Mouse (Mus musculus) adipocyte (in vitro differentiated cells): ENCODE data around the gene Galt.

Experiments
- DNase-seq: peaks from one replicate; pipeline ENCODE4 v3.0.0-alpha.2; 2016; ENCODE audit warnings: low spot score

Gene Galt

GRCm38 (mm10) chr4:41754797-41755337, at the start of gene Galt:
Gene Galt (plus strand): TSS chr4:41755228.
- DNase-seq, result no peak

GRCm38 (mm10) chr4:41705922-41706754, 48.9 kb upstream of the Galt start:
- no peak for DNase-seq

GRCm38 (mm10) chr4:41707011-41707535, 48.0 kb upstream of the Galt start:
- DNase-seq, result no peak

GRCm38 (mm10) chr4:41708192-41708745, 46.8 kb upstream of the Galt start:
- DNase-seq, result peak; percentile 76

- no peak for DNase-seq
Observed at GRCm38 (mm10) chr4:41710229-41710628, 44.8 kb upstream of the Galt start.

- DNase-seq, result no peak
Observed at GRCm38 (mm10) chr4:41711705-41712375, 43.2 kb upstream of the Galt start.

GRCm38 (mm10) chr4:41712421-41713196, 42.4 kb upstream of the Galt start:
- no peak for DNase-seq

- peak; percentile 78 for DNase-seq
Observed at GRCm38 (mm10) chr4:41713197-41714067, 41.6 kb upstream of the Galt start, which contains the start of gene Rpp25l. Gene Rpp25l (minus strand): TSS chr4:41713534.

- DNase-seq, result peak; percentile 86
Observed at GRCm38 (mm10) chr4:41714276-41714675, 40.8 kb upstream of the Galt start.

GRCm38 (mm10) chr4:41715082-41715481, 39.9 kb upstream of the Galt start:
- no peak for DNase-seq

GRCm38 (mm10) chr4:41715596-41715995, 39.4 kb upstream of the Galt start:
- DNase-seq, result peak; percentile 45

- DNase-seq, result no peak
Observed at GRCm38 (mm10) chr4:41716834-41717233, 38.2 kb upstream of the Galt start.

- peak; percentile 96 for DNase-seq
Observed at GRCm38 (mm10) chr4:41722918-41723351, 32.1 kb upstream of the Galt start, which contains the start of gene Dctn3. Gene Dctn3 (minus strand): TSS chr4:41723170.

GRCm38 (mm10) chr4:41726826-41727621, 28.0 kb upstream of the Galt start:
- DNase-seq, result no peak

GRCm38 (mm10) chr4:41731052-41731765, 23.8 kb upstream of the Galt start, which contains the start of gene Arid3c:
Gene Arid3c (minus strand): TSS chr4:41731142.
- DNase-seq, result no peak

GRCm38 (mm10) chr4:41737602-41738255, 17.3 kb upstream of the Galt start:
- DNase-seq, result peak; percentile 87

- DNase-seq, result no peak
Observed at GRCm38 (mm10) chr4:41738256-41738603, 16.8 kb upstream of the Galt start.

GRCm38 (mm10) chr4:41739260-41739659, 15.8 kb upstream of the Galt start:
- DNase-seq, result no peak
